Mouse (Mus musculus): ENCODE data around the gene Gck.
"Not testable (repeated sequence)": the region's sequence is repeated elsewhere in the genome, so short reads cannot be mapped to it uniquely, and the experiment has no call there.

The Gck gene

DNA sequence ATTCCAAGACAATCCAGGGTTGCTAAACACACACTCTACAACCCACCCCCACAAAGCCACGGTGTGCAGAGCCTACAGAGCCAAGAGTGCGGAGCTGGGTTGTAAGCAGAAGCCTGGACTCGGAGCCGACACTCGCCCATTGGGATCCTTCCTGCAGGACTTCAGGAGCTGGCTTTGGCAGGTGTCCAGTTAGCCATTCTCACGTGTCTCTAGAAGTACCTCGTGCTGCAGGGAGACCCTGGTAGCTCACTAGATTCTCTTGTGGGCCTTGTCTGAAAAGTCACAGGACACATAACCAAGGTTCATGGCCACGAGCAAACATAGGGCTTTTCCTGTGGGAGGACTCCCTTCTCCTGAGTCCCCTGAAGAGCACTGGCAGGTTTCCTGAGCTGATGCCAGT is 36.6 kb downstream of the Gck start:
- in situ Hi-C loops (cut with MboI, MseI): no loop called here

- in situ Hi-C loops (cut with MboI, MseI): no loop called here
These were observed 37.2 kb downstream of the Gck start for GRCm38 (mm10) chr11:5912635-5913034.

GRCm38 (mm10) chr11:5908642-5909041 is 41.2 kb downstream of the Gck start:
- in situ Hi-C loops (cut with MboI, MseI): loop anchor here (5.0 kb wide), 1 partner anchor 56 kb away; no protein-coding TSS in a partner anchor

DNA sequence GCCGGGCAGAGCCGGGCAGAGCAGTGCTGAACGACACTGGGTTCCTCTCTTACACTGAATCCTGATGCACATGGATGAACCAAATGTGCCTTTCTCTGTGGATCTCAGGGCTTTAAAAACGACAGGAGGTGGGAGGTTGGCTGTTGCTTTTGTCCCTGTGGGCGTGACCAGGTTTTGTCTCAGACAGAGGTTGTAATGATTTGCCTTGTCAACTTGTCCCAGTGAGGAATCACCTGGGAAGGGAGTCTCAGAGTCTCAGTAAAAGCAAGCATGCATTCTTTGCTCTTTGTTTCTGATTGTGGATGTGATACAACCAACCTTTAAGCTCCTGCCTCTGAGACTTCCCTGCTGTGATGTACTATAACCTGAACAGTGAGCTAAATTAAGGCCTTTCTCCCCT is 42.8 kb downstream of the Gck start:
- in situ Hi-C loops (cut with MboI, MseI): loop anchor here (5.0 kb wide), 1 partner anchor 55 kb away; no protein-coding TSS in a partner anchor

- in situ Hi-C loops (cut with MboI, MseI): loop anchor here (5.0 kb wide), 1 partner anchor 54 kb away; no protein-coding TSS in a partner anchor
These were observed 43.9 kb downstream of the Gck start for GRCm38 (mm10) chr11:5905778-5906518.

GRCm38 (mm10) chr11:5904871-5905270 is 45.0 kb downstream of the Gck start:
- in situ Hi-C loops (cut with MboI, MseI): loop anchor here (5.0 kb wide), 2 partner anchors 53 to 98 kb away; no protein-coding TSS in a partner anchor

GRCm38 (mm10) chr11:5904357-5904756 is 45.5 kb downstream of the Gck start:
- in situ Hi-C loops (cut with MboI, MseI): loop anchor here (5.0 kb wide), 1 partner anchor 97 kb away; no protein-coding TSS in a partner anchor

DNA sequence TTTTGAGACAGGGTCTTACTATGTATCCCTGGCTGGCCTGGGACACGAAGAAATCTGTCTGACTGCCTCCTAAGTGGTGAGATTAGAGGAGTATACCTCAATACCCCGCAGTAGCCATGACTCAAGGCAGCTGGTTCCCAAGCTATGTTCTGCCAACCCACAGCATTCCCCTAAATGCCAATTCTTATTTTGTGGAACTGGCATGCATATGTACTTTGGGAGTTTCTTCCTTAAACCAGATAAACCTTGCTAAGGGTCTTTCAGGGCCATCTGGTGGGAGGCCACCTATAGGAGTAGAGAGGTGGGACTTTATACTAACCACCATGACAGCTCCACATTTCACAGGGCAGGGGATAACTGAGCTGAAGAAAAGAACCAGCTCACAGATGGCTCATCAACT is 46.0 kb downstream of the Gck start:
- in situ Hi-C loops (cut with MboI, MseI): loop anchor here (5.0 kb wide), 1 partner anchor 97 kb away; no protein-coding TSS in a partner anchor

- in situ Hi-C loops (cut with MboI, MseI): loop anchor here (5.0 kb wide), 1 partner anchor 95 kb away; no protein-coding TSS in a partner anchor
These were observed 47.5 kb downstream of the Gck start for GRCm38 (mm10) chr11:5902390-5902789.

DNA sequence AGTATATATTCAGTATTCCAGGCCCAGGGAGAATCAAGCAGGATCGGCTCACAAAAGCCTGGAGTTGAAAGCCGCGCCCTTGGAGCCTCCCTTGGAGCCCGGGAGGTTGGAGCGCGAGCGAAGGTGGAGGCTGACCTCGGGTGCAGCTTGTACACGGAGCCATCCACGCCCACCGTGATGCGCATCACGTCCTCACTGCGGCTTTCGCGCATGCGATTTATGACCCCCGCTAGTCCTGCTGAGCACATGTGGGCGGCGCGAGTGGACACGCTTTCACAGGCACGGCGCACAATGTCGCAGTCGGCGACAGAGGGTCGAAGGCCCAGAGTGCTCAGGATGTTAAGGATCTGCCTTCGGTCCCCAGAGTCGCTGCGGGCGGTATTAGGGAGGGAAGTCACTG is 47.9 kb downstream of the Gck start:
- in situ Hi-C loops (cut with MboI, MseI): loop anchor here (5.0 kb wide), 1 partner anchor 95 kb away; no protein-coding TSS in a partner anchor

DNA sequence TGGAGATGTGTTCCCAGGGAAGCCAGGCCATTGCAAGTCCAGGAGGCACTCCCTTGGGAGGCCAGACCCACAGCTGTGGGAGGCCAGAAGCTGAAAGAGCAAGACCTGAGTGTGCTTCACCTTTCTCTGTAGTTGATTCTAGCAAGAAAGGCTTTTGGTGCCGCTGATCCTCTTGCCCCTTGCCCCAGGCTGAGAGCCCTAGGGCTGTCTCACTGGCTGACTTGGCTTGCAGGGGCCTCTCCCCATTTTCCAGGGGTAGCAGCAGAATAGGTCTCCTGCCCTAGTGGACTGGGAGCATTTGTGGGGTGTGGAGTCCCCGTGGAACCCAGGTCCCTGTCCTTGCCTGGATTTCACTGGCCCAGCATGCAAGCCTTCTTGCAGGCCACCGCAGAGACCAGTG is 48.6 kb downstream of the Gck start:
- in situ Hi-C loops (cut with MboI, MseI): loop anchor here (5.0 kb wide), 1 partner anchor 94 kb away; no protein-coding TSS in a partner anchor

DNA sequence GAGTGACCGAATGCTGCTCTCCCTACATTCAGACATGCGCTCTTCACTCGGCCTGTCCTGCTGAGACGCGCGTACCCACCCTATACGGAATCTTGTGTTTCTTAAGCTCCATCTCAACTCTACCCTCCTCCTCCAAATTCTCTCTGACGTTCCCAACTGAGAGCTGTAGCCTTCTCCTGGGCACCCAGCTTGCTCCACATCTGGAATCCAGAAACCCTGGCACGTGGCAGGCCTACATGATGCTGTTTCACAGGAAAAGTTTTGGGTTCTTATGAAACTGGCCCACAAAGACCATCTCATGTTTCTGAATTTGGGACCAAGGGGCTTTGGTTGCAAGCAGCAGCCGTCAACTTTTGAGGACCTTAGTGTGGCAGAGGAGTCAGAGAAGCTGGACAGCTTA is 50.6 kb downstream of the Gck start:
- in situ Hi-C loops (cut with MboI, MseI): no loop called here

DNA sequence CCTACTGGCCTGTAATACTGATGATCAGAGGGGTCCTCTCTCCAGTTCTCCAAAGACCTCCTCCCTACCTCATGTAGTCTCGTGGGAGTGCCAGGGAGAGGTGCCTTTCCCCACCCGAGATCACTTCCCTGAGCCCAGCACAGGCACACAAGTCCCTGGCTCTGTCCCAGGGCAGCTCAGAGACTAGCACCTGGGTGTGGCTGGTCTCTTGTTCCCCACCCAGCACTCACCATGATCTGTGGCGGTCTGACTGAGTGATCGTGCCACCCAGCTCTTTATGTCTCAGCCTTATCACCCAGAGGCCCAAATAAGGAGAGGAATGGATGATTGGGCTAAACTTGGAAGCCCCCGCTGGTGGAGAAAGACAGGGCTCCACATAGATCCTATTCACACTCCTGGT is 51.4 kb downstream of the Gck start, which contains the start of gene Myl7:
Gene Myl7, minus strand, starts transcription at position 252 of the 400 bp plus-strand sequence.
- in situ Hi-C loops (cut with MboI, MseI): no loop called here

DNA sequence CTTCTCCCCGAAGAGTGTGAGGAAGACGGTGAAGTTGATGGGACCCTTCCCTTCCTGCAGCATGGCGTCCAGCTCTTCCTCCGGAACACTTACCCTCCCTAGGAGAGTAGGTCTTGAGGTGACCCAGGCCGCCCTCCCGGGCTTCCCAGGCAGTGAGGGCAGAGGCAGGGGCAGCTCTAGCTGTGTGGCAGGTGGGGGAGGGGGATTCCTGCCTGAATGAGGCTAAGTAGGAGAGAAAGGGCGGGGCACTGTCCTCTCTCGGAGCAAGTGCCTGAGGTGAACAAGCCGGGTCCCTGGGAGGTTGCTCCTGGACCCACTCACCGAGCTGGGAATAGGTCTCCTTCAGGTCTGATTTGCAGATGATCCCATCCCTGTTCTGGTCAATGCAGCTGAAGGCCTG is 52.0 kb downstream of the Gck start:
- in situ Hi-C loops (cut with MboI, MseI): no loop called here

DNA sequence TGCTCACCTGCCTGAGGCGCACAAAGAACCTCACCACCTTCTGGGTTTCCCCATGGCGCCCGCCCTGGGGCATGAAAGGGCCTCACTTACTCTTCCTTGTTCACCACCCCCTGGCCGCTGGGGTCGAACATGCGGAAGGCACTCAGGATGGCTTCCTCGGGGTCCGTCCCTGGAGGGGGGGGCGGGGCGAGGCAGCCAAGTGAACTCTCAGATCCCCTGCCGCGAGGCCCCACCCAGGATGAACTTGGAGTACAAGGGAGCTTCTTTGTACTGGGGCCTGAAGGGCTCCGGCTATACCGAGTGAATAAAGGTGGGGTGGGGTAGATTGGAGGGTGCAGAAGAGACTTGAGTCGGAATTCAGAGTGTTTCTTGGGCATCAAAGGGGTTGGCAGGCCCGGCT is 52.7 kb downstream of the Gck start:
- in situ Hi-C loops (cut with MboI, MseI): no loop called here

DNA sequence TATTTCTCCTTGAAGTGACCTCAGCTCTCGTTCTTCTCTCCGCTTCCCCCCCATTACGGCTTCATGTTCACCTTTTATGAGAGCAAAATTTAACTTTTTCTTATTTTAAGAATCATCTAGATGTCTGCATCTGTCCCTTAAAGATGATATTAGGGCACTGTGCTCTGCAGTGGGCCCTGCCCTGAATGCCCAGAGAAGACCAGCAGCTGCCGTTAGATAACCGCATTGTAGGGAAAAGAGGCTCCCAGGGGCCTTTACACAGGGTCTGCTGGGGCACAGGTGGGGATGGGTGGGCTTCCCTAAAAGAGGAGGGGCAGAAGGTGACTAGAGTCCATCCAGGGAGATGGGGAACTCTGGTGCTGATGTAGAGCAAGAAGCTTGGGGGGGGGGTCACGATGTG is 56.1 kb downstream of the Gck start:
- in situ Hi-C loops (cut with MboI, MseI): no loop called here

- in situ Hi-C loops (cut with MboI, MseI): no loop called here
These were observed 57.0 kb downstream of the Gck start for GRCm38 (mm10) chr11:5892810-5893368.

- in situ Hi-C loops (cut with MboI, MseI): no loop called here
These were observed 57.7 kb downstream of the Gck start for GRCm38 (mm10) chr11:5892151-5892591.

GRCm38 (mm10) chr11:5888563-5888962 is 61.3 kb downstream of the Gck start:
- in situ Hi-C loops (cut with MboI, MseI): not testable (repeated sequence)

- in situ Hi-C loops (cut with MboI, MseI): no loop called here
These were observed 62.6 kb downstream of the Gck start for GRCm38 (mm10) chr11:5887250-5887649.

GRCm38 (mm10) chr11:5886187-5886586 is 63.7 kb downstream of the Gck start:
- in situ Hi-C loops (cut with MboI, MseI): no loop called here

GRCm38 (mm10) chr11:5882518-5882917 is 67.4 kb downstream of the Gck start:
- in situ Hi-C loops (cut with MboI, MseI): no loop called here

DNA sequence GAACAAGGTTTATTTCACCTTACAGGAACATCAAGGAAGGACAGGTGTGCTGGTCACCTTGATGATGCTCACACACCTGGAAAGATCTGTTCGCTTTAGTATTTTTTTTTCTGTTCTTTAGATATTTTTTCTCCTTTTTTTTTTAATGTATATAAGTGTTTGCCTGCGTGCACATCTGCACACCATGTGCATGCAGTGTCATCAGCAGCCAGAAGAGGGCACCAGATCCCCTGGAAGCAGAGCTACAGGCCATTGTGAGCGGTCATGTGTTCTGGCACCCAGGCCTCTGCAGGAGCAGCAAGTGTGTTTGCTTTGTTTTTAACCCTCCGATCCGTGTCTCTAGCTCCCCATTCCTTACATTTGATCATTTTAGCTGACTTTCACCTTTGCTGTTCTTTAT is 70.0 kb downstream of the Gck start:
- in situ Hi-C loops (cut with MboI, MseI): no loop called here

Data from T-helper 1 cell (primary cell).